Comparison of ENCODE assay signal across 8 mouse cellular contexts in the genomic region with DNA sequence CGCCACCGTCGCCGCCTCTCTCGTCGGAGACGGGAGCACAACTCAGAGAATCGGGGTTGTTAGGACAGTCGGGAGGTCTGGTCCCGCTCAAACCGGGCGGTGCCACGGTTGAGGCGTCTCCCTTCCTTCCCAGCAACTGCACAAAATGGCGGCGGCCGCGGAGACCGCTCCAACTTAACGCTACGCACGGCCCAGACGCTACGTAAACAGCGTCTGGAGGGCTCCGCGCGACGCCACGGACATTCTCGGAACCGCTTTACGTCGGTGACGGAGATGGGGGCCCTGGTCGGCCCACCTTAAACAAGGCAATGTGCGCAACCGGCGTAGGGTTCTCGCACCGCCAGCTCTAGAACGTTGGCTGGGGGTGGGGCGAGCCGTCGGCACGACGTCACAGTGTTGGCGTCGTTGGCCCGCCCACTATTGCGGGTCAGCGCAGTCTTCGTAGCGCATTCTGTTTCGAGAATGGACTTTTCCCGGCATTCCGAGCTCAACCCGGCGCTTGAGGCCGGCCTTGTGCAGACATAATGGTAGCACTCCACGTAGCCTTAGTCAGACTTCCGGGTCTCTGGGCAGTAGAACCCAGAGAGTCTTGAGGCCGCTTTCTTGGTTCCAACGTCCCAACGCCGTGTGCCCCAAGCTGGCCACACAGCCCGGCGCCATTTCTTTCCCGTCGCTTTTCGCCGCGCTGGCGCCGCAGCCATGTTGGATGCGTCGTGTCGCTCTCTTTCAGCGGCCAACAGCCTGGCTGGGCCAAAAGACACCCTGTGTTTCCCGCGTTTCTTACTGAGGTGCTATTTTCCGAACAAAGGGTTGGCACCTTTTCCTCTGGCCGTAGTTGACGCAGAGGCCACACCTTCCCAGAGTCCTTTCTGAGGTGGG. TPM values are rescaled to one million over a fixed set of nuclear protein-coding genes. Genes with fewer than 3 reads are reported as not detected.
DNase-seq lines count a peak whose midpoint lies in the region; ATAC-seq lines count a peak whose summit lies in the region.

Ddx17 (minus strand) TSS at position 332 of the 879 bp plus-strand sequence.

- DNase-seq in adipocyte (ENCODE audit: low spot score) = peak; percentile 96
- DNase-seq in embryo, embryonic 10 days (ENCODE audit: low spot score) = peak; percentile 99
- peak; percentile 97 for DNase-seq in gastrocnemius, postnatal 14 days
- peak; percentile 98 for DNase-seq in left cerebral cortex, postnatal 10 days (ENCODE audit: extremely low spot score in 1 of 2, low spot score in 2 of 2)
- peak; percentile 99 for DNase-seq in right cerebral cortex, postnatal 25 days
- peak; percentile 97 to 98 for DNase-seq in urinary bladder, postnatal 4 days (ENCODE audit: low spot score in 2 of 2)

- ATAC-seq in inflammation-experienced regulatory T-cells, adult 6 months = peak; percentile 93
- ATAC-seq in megakaryocyte-erythroid progenitor cell, adult 5-6 weeks (replicated peaks; ENCODE audit: low FRiP score, low TSS enrichment, poor library complexity, severe bottlenecking) = peak; percentile 97

- intact Hi-C loops in gastrocnemius, postnatal 14 days (cut with DNase I; ENCODE audit: low total_unique reads) = no loop called here
- intact Hi-C loops in left cerebral cortex, postnatal 10 days (cut with DNase I) = loop anchor here (5.0 to 10.0 kb wide), 2 partner anchors 61 to 108 kb away; partner anchors contain the start of genes Cby1, Dmc1 and Fam227a

RNA-seq across cellular contexts. Expression of gene Ddx17, which starts in this region (rescaled TPM):
- 10 to 100 TPM; 75.8 to 77.4 TPM for total RNA-seq in gastrocnemius, postnatal 14 days (2021)
- polyA plus RNA-seq in inflammation-experienced regulatory T-cells, adult 6 months (2017; shearing (Covaris generic)) = 10 to 100 TPM; 30.6 to 34.4 (median 33.2) TPM
- 100 to 1,000 TPM; 381 TPM for total RNA-seq in left cerebral cortex, postnatal 10 days (2021)
- total RNA-seq in megakaryocyte-erythroid progenitor cell, adult 5-6 weeks (2014; fragmentation: Nextera tagmentation) = 157 and 184 TPM in 2 replicates
- 128 and 171 TPM in 2 replicates for total RNA-seq in megakaryocyte-erythroid progenitor cell, adult 5-6 weeks (2017)

Comparison
In these comparisons a context has a peak if more than half of its experiments do, and no peak if none do; other contexts are left out.
1. Peak in every context shown above with its lines: DNase-seq and ATAC-seq.